ENCODE assay signal across 7 mouse cellular contexts in the genomic region with DNA sequence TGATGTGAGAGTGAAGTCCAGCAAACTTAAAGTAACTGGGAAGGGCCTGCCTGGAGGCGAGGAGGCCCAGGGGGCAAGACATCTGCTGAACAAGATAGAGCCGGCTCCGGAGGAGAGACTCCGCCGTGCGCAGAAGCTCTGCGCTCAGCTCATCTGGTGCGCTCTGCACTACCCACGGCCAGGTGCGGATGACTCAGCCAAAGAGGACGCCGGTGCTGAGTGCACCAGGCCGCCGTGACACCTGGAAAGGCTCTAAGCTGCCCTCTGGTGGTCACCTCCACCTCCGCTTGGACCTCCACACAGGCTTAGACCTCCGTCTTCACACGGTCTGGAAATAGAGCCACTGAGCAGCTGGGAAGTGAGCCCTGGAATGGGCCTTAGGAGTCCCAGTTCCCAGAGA. TPM values are rescaled to one million over a fixed set of nuclear protein-coding genes. Genes with fewer than 3 reads are reported as not detected.
A peak's percentile ranks its signal among the peaks of the same experiment; 100 is the strongest.
DNase-seq lines count a peak whose midpoint lies in the region; ATAC-seq lines count a peak whose summit lies in the region.

No protein-coding gene starts in this region.

- H3K4me1 ChIP-seq in hindbrain, embryonic 16.5 days (ENCODE audit: control insufficient read depth, insufficient read depth, low read depth, low read length) = peaks cover 17% of the 10 kb centered on the region
- H3K4me1 ChIP-seq in liver, embryonic 12.5 days = peaks cover 91% of the 10 kb centered on the region

- no peaks in the 10 kb centered on the region for H3K9me3 ChIP-seq in hindbrain, embryonic 16.5 days (ENCODE audit: control insufficient read depth, low read length)
- no peaks in the 10 kb centered on the region for H3K9me3 ChIP-seq in liver, embryonic 12.5 days (replicated peaks)

- no peak overlapping the region; the same call in 1 of the 2 replicates for H3K9ac ChIP-seq in hindbrain, embryonic 16.5 days (ENCODE audit: low read depth, low read length)
- peak overlapping the region; percentile 68 for H3K9ac ChIP-seq in liver, embryonic 12.5 days

- peak; percentile 90 for DNase-seq in WW6 (ENCODE audit: low read depth, low spot score)
- peak; percentile 76 for DNase-seq in cerebellum, adult 8-10 months
- peak; percentile 75 for DNase-seq in forelimb bud, embryonic 11.5 days (ENCODE audit: low read depth, low spot score)
- peak; percentile 68 to 79 for DNase-seq in natural killer cell, adult 2 months (ENCODE audit: low spot score in 2 of 2)
- DNase-seq in thymus, adult 18-20 months = peak; percentile 64 to 68

- 7% methylated on average over 17 of the region's 17 CpGs for WGBS in hindbrain, embryonic 16.5 days
- WGBS in liver, embryonic 12.5 days (ENCODE audit: insufficient replicate concordance) = 3% methylated on average over 17 of the region's 17 CpGs

- H3K4me3 ChIP-seq in hindbrain, embryonic 16.5 days (ENCODE audit: low read length) = peak overlapping the region; percentile 8; the same call in 1 of the 2 replicates
- peak overlapping the region; percentile 39 for H3K4me3 ChIP-seq in liver, embryonic 12.5 days

- peak overlapping the region; percentile 31 for H3K4me2 ChIP-seq in hindbrain, embryonic 16.5 days (ENCODE audit: low read length)
- H3K4me2 ChIP-seq in liver, embryonic 12.5 days = peak overlapping the region; percentile 73

- H3K27me3 ChIP-seq in hindbrain, embryonic 16.5 days (replicated peaks; ENCODE audit: control insufficient read depth, insufficient read depth, low read length) = peaks cover 33% of the 10 kb centered on the region
- peaks cover 46% of the 10 kb centered on the region for H3K27me3 ChIP-seq in liver, embryonic 12.5 days (replicated peaks)

- ATAC-seq in hindbrain, embryonic 16.5 days = peak; percentile 59; the same call in 1 of the 2 replicates
- ATAC-seq in liver, embryonic 12.5 days = peak; percentile 83

- no peaks in the 10 kb centered on the region for H3K36me3 ChIP-seq in hindbrain, embryonic 16.5 days (ENCODE audit: control insufficient read depth, insufficient read depth, low read length)
- H3K36me3 ChIP-seq in liver, embryonic 12.5 days = no peaks in the 10 kb centered on the region

- no peak overlapping the region for H3K27ac ChIP-seq in hindbrain, embryonic 16.5 days (ENCODE audit: low read depth, low read length)
- peak overlapping the region; percentile 90 for H3K27ac ChIP-seq in liver, embryonic 12.5 days

RNA-seq across cellular contexts. Expression of a gene that starts 7.7 kb away (rescaled TPM):
- 126 and 210 TPM in 2 replicates for polyA plus RNA-seq in hindbrain, embryonic 16.5 days (2015; fragmentation: Nextera tagmentation; extraction: Ambion mirVana)
- 3,299 and 3,537 TPM in 2 replicates for polyA plus RNA-seq in liver, embryonic 12.5 days (2016; fragmentation: Nextera tagmentation; extraction: Ambion mirVana)

RNA-seq across cellular contexts. Expression of a gene that starts 14.1 kb away (rescaled TPM):
- 30.4 and 53.8 TPM in 2 replicates for polyA plus RNA-seq in hindbrain, embryonic 16.5 days (2015; fragmentation: Nextera tagmentation; extraction: Ambion mirVana)
- polyA plus RNA-seq in liver, embryonic 12.5 days (2016; fragmentation: Nextera tagmentation; extraction: Ambion mirVana) = 1,025 and 1,037 TPM in 2 replicates

RNA-seq across cellular contexts. Expression of a gene that starts 27.8 kb away (rescaled TPM):
- polyA plus RNA-seq in hindbrain, embryonic 16.5 days (2015; fragmentation: Nextera tagmentation; extraction: Ambion mirVana) = 54.0 and 62.1 TPM in 2 replicates
- polyA plus RNA-seq in liver, embryonic 12.5 days (2016; fragmentation: Nextera tagmentation; extraction: Ambion mirVana) = 74.6 and 77.0 TPM in 2 replicates

RNA-seq across cellular contexts. Expression of a gene that starts 34.1 kb away (rescaled TPM):
- polyA plus RNA-seq in hindbrain, embryonic 16.5 days (2015; fragmentation: Nextera tagmentation; extraction: Ambion mirVana) = 242 and 317 TPM in 2 replicates
- 0.42 and 0.45 TPM in 2 replicates for polyA plus RNA-seq in liver, embryonic 12.5 days (2016; fragmentation: Nextera tagmentation; extraction: Ambion mirVana)

RNA-seq across cellular contexts. Expression of a gene that starts 49.5 kb away (rescaled TPM):
- not detected in 2 replicates for polyA plus RNA-seq in hindbrain, embryonic 16.5 days (2015; fragmentation: Nextera tagmentation; extraction: Ambion mirVana)
- not detected in 2 replicates for polyA plus RNA-seq in liver, embryonic 12.5 days (2016; fragmentation: Nextera tagmentation; extraction: Ambion mirVana)

Comparison
In these comparisons a context has a peak if more than half of its experiments do, and no peak if none do; other contexts are left out.
1. RNA of a gene that starts 7.7 kb away (polyA plus RNA-seq): 3,299 to 3,537 TPM in liver, embryonic 12.5 days; 126 to 210 TPM in hindbrain, embryonic 16.5 days; every median in the first group is over 10 times any median in the second.
2. RNA of a gene that starts 14.1 kb away (polyA plus RNA-seq): 1,025 to 1,037 TPM in liver, embryonic 12.5 days; 30.4 to 53.8 TPM in hindbrain, embryonic 16.5 days; every median in the first group is over 10 times any median in the second.
3. Peak in every context shown above with its lines, with median percentiles within 50 percentile points of each other: DNase-seq.